Mouse (Mus musculus) lung, embryonic 14.5 days (tissue): ENCODE measurements around the gene Prune2. TPM values are rescaled to one million over a fixed set of nuclear protein-coding genes. Genes with fewer than 3 reads are reported as not detected.

Experiments used
- ATAC-seq: fragments of 200-750 bp; cut with Nextera tagmentation; 2 replicates; pipeline ENCODE4 v1.8.0; 2017; ENCODE audit warnings: mild to moderate bottlenecking, moderate TSS enrichment, moderate library complexity; ENCODE audit not compliant: insufficient read depth
- DNase-seq: peaks from one replicate; pipeline ENCODE4 v3.0.0-alpha.2; 2015
- H3K27ac ChIP-seq: fragments of 300-500 bp; sonication (generic); 2 replicates; pipeline ENCODE4 v1.5.1; 2014; ENCODE audit warnings: low read depth, mild to moderate bottlenecking, moderate library complexity
- H3K27me3 ChIP-seq: fragments of 300-500 bp; sonication (generic); 2 replicates; pipeline ENCODE4 v1.6.1; 2014; ENCODE audit warnings: low read length, control low read depth; ENCODE audit not compliant: insufficient read depth
- H3K36me3 ChIP-seq: fragments of 300-500 bp; sonication (generic); 2 replicates; pipeline ENCODE4 v1.6.1; 2014; ENCODE audit warnings: control low read depth; ENCODE audit not compliant: insufficient read depth
- H3K4me1 ChIP-seq: fragments of 300-500 bp; sonication (generic); 2 replicates; pipeline ENCODE4 v1.6.1; 2014; ENCODE audit warnings: antibody characterized with exemption, control low read depth; ENCODE audit not compliant: insufficient read depth
- H3K4me2 ChIP-seq: fragments of 300-500 bp; sonication (generic); 2 replicates; pipeline ENCODE4 v1.6.1; 2014; ENCODE audit warnings: mild to moderate bottlenecking
- H3K4me3 ChIP-seq: fragments of 300-500 bp; sonication (generic); 2 replicates; pipeline ENCODE4 v1.5.1; 2014; ENCODE audit warnings: low read depth, low read length
- H3K9ac ChIP-seq: fragments of 300-500 bp; sonication (generic); 2 replicates; pipeline ENCODE4 v1.6.1; 2014
- H3K9me3 ChIP-seq: fragments of 300-500 bp; sonication (generic); 2 replicates; pipeline ENCODE4 v1.6.1; 2016; ENCODE audit warnings: low read depth, low read length, control low read depth
- CTCF ChIP-seq: IDR thresholded peaks from 2 replicates; pipeline ENCODE4 v1.5.1; 2016; ENCODE audit warnings: antibody characterized with exemption, low read depth
- WGBS: fragments of 180-500 bp; shearing (Covaris S2); extraction: QIAGEN DNeasy Blood & Tissue Kit; methylation state at CpG from one replicate; pipeline ENCODE4 v1.1.7; 2014; 5-methylcytosine and 5-hydroxymethylcytosine counted together
- polyA plus RNA-seq: library from polyadenylated mRNA; unstranded; fragments of >200 nt; fragmentation: Nextera tagmentation; extraction: Ambion mirVana; gene quantifications from 2 replicates; pipeline ENCODE4 v1.2.1, GENCODE M21; 2014

Prune2 gene
- polyA plus RNA-seq, 1 experiment from 2014 or later, result 1.4 TPM

- Histone ChIP-seq H3K4me3 (no peak overlapping the region), H3K27ac (no peak overlapping the region), H3K4me1 (no peaks in the 10 kb centered on the region), H3K9me3 (no peaks in the 10 kb centered on the region), H3K27me3 (peaks cover 11% of the 10 kb centered on the region), H3K9ac (no peak overlapping the region), H3K4me2 (no peak overlapping the region), H3K36me3 (no peaks in the 10 kb centered on the region)
- TF ChIP-seq CTCF, result no peak
- DNase-seq (no peak), ATAC-seq (no peak)
- 73% methylated on average over 12 of the region's 12 CpGs for WGBS
Measured at GRCm38 (mm10) chr19:17140016-17140914, 184.3 kb downstream of the Prune2 start.

- Histone ChIP-seq H3K4me2 (no peak overlapping the region), H3K4me1 (no peaks in the 10 kb centered on the region), H3K27ac (no peak overlapping the region), H3K9ac (no peak overlapping the region), H3K4me3 (no peak overlapping the region), H3K9me3 (no peaks in the 10 kb centered on the region), H3K27me3 (no peaks in the 10 kb centered on the region), H3K36me3 (no peaks in the 10 kb centered on the region)
- 95% methylated on average over 2 of the region's 2 CpGs for WGBS
- ATAC-seq (no peak), DNase-seq (no peak)
- no peak for TF ChIP-seq CTCF
Measured at GRCm38 (mm10) chr19:17143245-17143644, 187.3 kb downstream of the Prune2 start.

- H3K4me1 ChIP-seq, result no peaks in the 10 kb centered on the region
- H3K27ac ChIP-seq, result no peak overlapping the region
- no peaks in the 10 kb centered on the region for H3K36me3 ChIP-seq
- no peak for TF ChIP-seq CTCF
- H3K27me3 ChIP-seq, result no peaks in the 10 kb centered on the region
- ATAC-seq (no peak), DNase-seq (no peak)
- H3K9ac ChIP-seq, result no peak overlapping the region
- H3K4me3 ChIP-seq, result no peak overlapping the region
- no peaks in the 10 kb centered on the region for H3K9me3 ChIP-seq
- H3K4me2 ChIP-seq, result no peak overlapping the region
- WGBS, result 83% methylated on average over 6 of the region's 6 CpGs
Measured at GRCm38 (mm10) chr19:17144205-17144604, 188.3 kb downstream of the Prune2 start.

- no peak for DNase-seq
- TF ChIP-seq CTCF, result no peak
- 84% methylated on average over 7 of the region's 7 CpGs for WGBS
- Histone ChIP-seq H3K27me3 (no peaks in the 10 kb centered on the region), H3K36me3 (no peaks in the 10 kb centered on the region), H3K27ac (no peak overlapping the region), H3K9me3 (no peaks in the 10 kb centered on the region), H3K9ac (no peak overlapping the region), H3K4me2 (no peak overlapping the region), H3K4me3 (no peak overlapping the region), H3K4me1 (no peaks in the 10 kb centered on the region)
- no peak for ATAC-seq
Measured at GRCm38 (mm10) chr19:17150064-17150463, 194.1 kb downstream of the Prune2 start.

GRCm38 (mm10) chr19:17151781-17152180 is 195.9 kb downstream of the Prune2 start:
- no peak for TF ChIP-seq CTCF
- no peak for ATAC-seq
- Histone ChIP-seq H3K27me3 (no peaks in the 10 kb centered on the region), H3K9me3 (no peaks in the 10 kb centered on the region), H3K9ac (no peak overlapping the region), H3K4me2 (no peak overlapping the region), H3K4me3 (no peak overlapping the region), H3K36me3 (no peaks in the 10 kb centered on the region), H3K27ac (no peak overlapping the region), H3K4me1 (no peaks in the 10 kb centered on the region)
- WGBS, result 87% methylated on average over 6 of the region's 6 CpGs
- DNase-seq, result no peak

- Histone ChIP-seq H3K36me3 (no peaks in the 10 kb centered on the region), H3K9ac (no peak overlapping the region), H3K9me3 (no peaks in the 10 kb centered on the region), H3K4me3 (no peak overlapping the region), H3K27me3 (no peaks in the 10 kb centered on the region), H3K27ac (no peak overlapping the region), H3K4me1 (no peaks in the 10 kb centered on the region), H3K4me2 (no peak overlapping the region)
- WGBS, result 85% methylated on average over 7 of the region's 7 CpGs
- DNase-seq (no peak), ATAC-seq (no peak)
- TF ChIP-seq CTCF, result no peak
Measured at GRCm38 (mm10) chr19:17152461-17152860, 196.5 kb downstream of the Prune2 start.

GRCm38 (mm10) chr19:17153911-17154639 is 198.2 kb downstream of the Prune2 start:
- H3K4me2 ChIP-seq, result no peak overlapping the region
- no peak overlapping the region for H3K9ac ChIP-seq
- H3K27me3 ChIP-seq, result no peaks in the 10 kb centered on the region
- H3K36me3 ChIP-seq, result no peaks in the 10 kb centered on the region
- H3K4me3 ChIP-seq, result no peak overlapping the region
- no peak overlapping the region for H3K27ac ChIP-seq
- no peak for TF ChIP-seq CTCF
- ATAC-seq (no peak), DNase-seq (no peak)
- no peaks in the 10 kb centered on the region for H3K4me1 ChIP-seq
- 75% methylated on average over 11 of the region's 11 CpGs for WGBS
- H3K9me3 ChIP-seq, result no peaks in the 10 kb centered on the region
